9 mouse cellular contexts compared by ENCODE assay signal in genomic region chr15:79946790-79947189, GRCm38 (mm10). TPM values are rescaled to one million over a fixed set of nuclear protein-coding genes. Genes with fewer than 3 reads are reported as not detected.
A peak's percentile ranks its signal among the peaks of the same experiment; 100 is the strongest.
DNase-seq lines count a peak whose midpoint lies in the region; ATAC-seq and TF ChIP-seq lines count a peak whose summit lies in the region.
"Had no signal": no experiment of that assay in that cellular context is flagged by ENCODE, and none has a peak within 500 bp of the region (broad histone marks: within the 10 kb centered on the region; RNA-seq: fewer than 3 reads in every experiment).

No protein-coding gene starts in this region.

- peak; percentile 49 for DNase-seq in CD4-positive, CD25-positive, alpha-beta regulatory T cell, adult 2 months (ENCODE audit: low read depth, low spot score)
- peak; percentile 38 for DNase-seq in kidney, postnatal 14 days
- peak; percentile 45 for DNase-seq in liver, postnatal 0 days
- no peak for DNase-seq in layer of hippocampus, postnatal 25 days (ENCODE audit: extremely low spot score in 1 of 2, low spot score in 1 of 2)
- no peak for DNase-seq in layer of hippocampus, postnatal 36 days

- TF ChIP-seq POLR2A in ES-Bruce4 (IDR thresholded peaks at IDR 0.05; ENCODE audit: insufficient read depth, low read length), result no peak

- H3K36me3 ChIP-seq in kidney, embryonic 14.5 days (ENCODE audit: control insufficient read depth, insufficient read depth, low read length), result no peaks in the 10 kb centered on the region
- no peaks in the 10 kb centered on the region for H3K36me3 ChIP-seq in ES-Bruce4 (ENCODE audit: control insufficient read depth, insufficient read depth, low read length, poor library complexity, severe bottlenecking)
- no peaks in the 10 kb centered on the region for H3K36me3 ChIP-seq in liver, postnatal 0 days (replicated peaks; ENCODE audit: insufficient read depth, low read length)
- H3K36me3 ChIP-seq: limb, embryonic 13.5 days had no signal

- H3K9ac ChIP-seq in kidney, embryonic 14.5 days (ENCODE audit: low read depth, low read length), result no peak overlapping the region
- no peak overlapping the region for H3K9ac ChIP-seq in ES-Bruce4 (ENCODE audit: low read depth, poor library complexity, severe bottlenecking)
- no peak overlapping the region for H3K9ac ChIP-seq in liver, postnatal 0 days (replicated peaks)
- H3K9ac ChIP-seq: limb, embryonic 13.5 days had no signal

- no peak overlapping the region for H3K4me2 ChIP-seq in kidney, embryonic 14.5 days (replicated peaks; ENCODE audit: low read depth, low read length)
- no peak overlapping the region for H3K4me2 ChIP-seq in liver, postnatal 0 days (ENCODE audit: low read depth, low read length)
- H3K4me2 ChIP-seq: limb, embryonic 13.5 days had no signal

- peak; percentile 67 for TF ChIP-seq CTCF in ES-Bruce4 (IDR thresholded peaks at IDR 0.05; ENCODE audit: low read depth, low read length)
- TF ChIP-seq CTCF in liver, postnatal 0 days (IDR thresholded peaks at IDR 0.05; ENCODE audit: low read depth), result peak; percentile 61

- H3K9me3 ChIP-seq in kidney, embryonic 14.5 days (ENCODE audit: control insufficient read depth, low read length), result no peaks in the 10 kb centered on the region
- H3K9me3 ChIP-seq in ES-Bruce4 (replicated peaks; ENCODE audit: control insufficient read depth, insufficient read depth, low read length, poor library complexity, severe bottlenecking), result no peaks in the 10 kb centered on the region
- no peaks in the 10 kb centered on the region for H3K9me3 ChIP-seq in liver, postnatal 0 days (ENCODE audit: low read length)
- H3K9me3 ChIP-seq: limb, embryonic 13.5 days had no signal

- ATAC-seq in CD4-positive, CD25-positive, alpha-beta regulatory T cell, adult 4 months, result no peak
- ATAC-seq in kidney, embryonic 14.5 days (ENCODE audit: low FRiP score, low TSS enrichment), result no peak
- ATAC-seq in liver, postnatal 0 days, result no peak

- H3K4me1 ChIP-seq in kidney, embryonic 14.5 days (ENCODE audit: control insufficient read depth, insufficient read depth, low read length), result peaks cover 28% of the 10 kb centered on the region
- peaks cover 16% of the 10 kb centered on the region for H3K4me1 ChIP-seq in ES-Bruce4 (ENCODE audit: control insufficient read depth, insufficient read depth, low read length)
- peaks cover 5% of the 10 kb centered on the region; the same call in 1 of the 2 replicates for H3K4me1 ChIP-seq in liver, postnatal 0 days (ENCODE audit: insufficient read depth)

- TF ChIP-seq EP300 in ES-Bruce4 (IDR thresholded peaks at IDR 0.05; ENCODE audit: insufficient read depth, low read depth, low read length), result 0 out of 2 replicates have a peak, but pooled peaks have one; percentile 36
- no peak for TF ChIP-seq EP300 in liver, postnatal 0 days (IDR thresholded peaks at IDR 0.05; ENCODE audit: low read depth)

- no peak overlapping the region for H3K27ac ChIP-seq in kidney, embryonic 14.5 days (ENCODE audit: low read depth, low read length)
- peak overlapping the region; percentile 82 for H3K27ac ChIP-seq in ES-Bruce4 (ENCODE audit: insufficient read depth, low read length)
- H3K27ac ChIP-seq in liver, postnatal 0 days (ENCODE audit: low read depth), result no peak overlapping the region
- H3K27ac ChIP-seq: limb, embryonic 13.5 days had no signal

- WGBS in kidney, embryonic 14.5 days, result 68% methylated on average over 9 of the region's 9 CpGs
- 75% methylated on average over 9 of the region's 9 CpGs for WGBS in liver, postnatal 0 days (ENCODE audit: insufficient replicate concordance)

- no peaks in the 10 kb centered on the region for H3K27me3 ChIP-seq in kidney, embryonic 14.5 days (ENCODE audit: control insufficient read depth, insufficient read depth, low read length)
- H3K27me3 ChIP-seq in ES-Bruce4 (ENCODE audit: control insufficient read depth, insufficient read depth, low read length, poor library complexity, severe bottlenecking), result no peaks in the 10 kb centered on the region
- peaks cover under 1% of the 10 kb centered on the region; the same call in 1 of the 2 replicates for H3K27me3 ChIP-seq in liver, postnatal 0 days (ENCODE audit: insufficient read depth, low read length)

- H3K4me3 ChIP-seq in kidney, embryonic 14.5 days (ENCODE audit: low read length), result no peak overlapping the region
- H3K4me3 ChIP-seq in ES-Bruce4 (ENCODE audit: low read depth, low read length), result no peak overlapping the region
- no peak overlapping the region for H3K4me3 ChIP-seq in liver, postnatal 0 days (ENCODE audit: low read depth, low read length)
- H3K4me3 ChIP-seq: limb, embryonic 13.5 days had no signal

RNA-seq across cellular contexts. Expression of gene Cbx7, which starts 24.1 kb away (rescaled TPM):
- polyA plus RNA-seq in CD4-positive, CD25-positive, alpha-beta regulatory T cell, adult 4 months (2017; shearing (Covaris generic)), result 10 to 100 TPM; 48.1 to 54.3 TPM
- polyA plus RNA-seq in kidney, embryonic 14.5 days (2014; fragmentation: Nextera tagmentation; extraction: Ambion mirVana), result 1.5 and 2.0 TPM in 2 replicates
- polyA plus RNA-seq in ES-Bruce4 (2011; ENCODE audit: insufficient read depth, insufficient read length, low read depth, missing spikeins), result 111 and 112 TPM in 2 replicates
- 1.0 and 1.2 TPM in 2 replicates for polyA plus RNA-seq in liver, postnatal 0 days (2015; fragmentation: Nextera tagmentation; extraction: Ambion mirVana)
- 10 to 100 TPM; 32.1 to 35.7 TPM for total RNA-seq in layer of hippocampus, postnatal 25 days (2021)
- total RNA-seq in layer of hippocampus, postnatal 36 days (2021), result 10 to 100 TPM; 40.4 to 44.8 TPM

RNA-seq across cellular contexts. Expression of gene Apobec3, which starts 55.3 kb away (rescaled TPM):
- polyA plus RNA-seq in CD4-positive, CD25-positive, alpha-beta regulatory T cell, adult 4 months (2017; shearing (Covaris generic)), result 100 to 1,000 TPM; 560 to 705 TPM
- polyA plus RNA-seq in kidney, embryonic 14.5 days (2014; fragmentation: Nextera tagmentation; extraction: Ambion mirVana), result 20.3 and 25.3 TPM in 2 replicates
- 98.9 and 114 TPM in 2 replicates for polyA plus RNA-seq in ES-Bruce4 (2011; ENCODE audit: insufficient read depth, insufficient read length, low read depth, missing spikeins)
- polyA plus RNA-seq in liver, postnatal 0 days (2015; fragmentation: Nextera tagmentation; extraction: Ambion mirVana), result 34.6 and 38.1 TPM in 2 replicates
- total RNA-seq in layer of hippocampus, postnatal 25 days (2021), result 1 to 10 TPM; 3.7 to 5.0 TPM
- 1 to 10 TPM; 3.9 to 6.7 TPM for total RNA-seq in layer of hippocampus, postnatal 36 days (2021)

Comparison
In these comparisons a context has a peak if more than half of its experiments do, and no peak if none do; other contexts are left out.
1. DNase-seq: peak in CD4-positive, CD25-positive, alpha-beta regulatory T cell, adult 2 months (single experiment), kidney, postnatal 14 days (single experiment) and liver, postnatal 0 days (single experiment); none in layer of hippocampus, postnatal 25 days (0 of 2) and layer of hippocampus, postnatal 36 days (0 of 2).
2. RNA of gene Cbx7, which starts 24.1 kb away (polyA plus RNA-seq): 111 to 112 TPM in ES-Bruce4 and 48.1 to 54.3 TPM in CD4-positive, CD25-positive, alpha-beta regulatory T cell, adult 4 months; 1.5 to 2.0 TPM in kidney, embryonic 14.5 days and 1.0 to 1.2 TPM in liver, postnatal 0 days; every median in the first group is over 10 times any median in the second.